Mouse (Mus musculus): ENCODE measurements around the gene Gm20815. TPM values are rescaled to one million over a fixed set of nuclear protein-coding genes. Genes with fewer than 3 reads are reported as not detected.
"Not testable (repeated sequence)": the region's sequence is repeated elsewhere in the genome, so short reads cannot be mapped to it uniquely, and the experiment has no call there.

The Gm20815 gene
- total RNA-seq (2017), result not detected in 2 replicates

DNA sequence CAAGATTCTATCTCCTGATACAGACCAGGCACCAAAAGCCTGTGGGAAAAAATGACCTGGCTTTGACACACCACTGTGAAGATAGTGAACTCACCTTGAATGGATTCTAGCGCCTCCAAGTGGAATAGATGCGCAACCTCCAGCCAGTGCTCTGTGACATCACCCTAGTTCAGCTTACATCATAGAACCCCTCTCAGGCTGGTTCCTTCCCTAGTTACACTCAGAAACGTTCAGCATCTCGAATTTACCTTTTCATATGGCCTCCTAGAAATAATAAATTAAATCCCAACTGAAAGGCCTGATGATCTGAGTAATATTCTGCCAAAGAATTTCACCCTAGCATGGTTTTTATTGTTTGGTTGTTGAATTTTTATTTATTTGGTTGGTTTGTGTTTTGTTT is at the start of gene Gm20815:
Gene Gm20815, minus strand, starts transcription at position 101 of the 400 bp plus-strand sequence.
- not testable (repeated sequence) for ATAC-seq (ENCODE audit: extremely low read depth, insufficient number of reproducible peaks, low FRiP score, poor library complexity, severe bottlenecking)

Data from neutrophil, adult 5-6 weeks (primary cell).